Mouse (Mus musculus): ENCODE measurements around the gene Dmgdh.

DNA sequence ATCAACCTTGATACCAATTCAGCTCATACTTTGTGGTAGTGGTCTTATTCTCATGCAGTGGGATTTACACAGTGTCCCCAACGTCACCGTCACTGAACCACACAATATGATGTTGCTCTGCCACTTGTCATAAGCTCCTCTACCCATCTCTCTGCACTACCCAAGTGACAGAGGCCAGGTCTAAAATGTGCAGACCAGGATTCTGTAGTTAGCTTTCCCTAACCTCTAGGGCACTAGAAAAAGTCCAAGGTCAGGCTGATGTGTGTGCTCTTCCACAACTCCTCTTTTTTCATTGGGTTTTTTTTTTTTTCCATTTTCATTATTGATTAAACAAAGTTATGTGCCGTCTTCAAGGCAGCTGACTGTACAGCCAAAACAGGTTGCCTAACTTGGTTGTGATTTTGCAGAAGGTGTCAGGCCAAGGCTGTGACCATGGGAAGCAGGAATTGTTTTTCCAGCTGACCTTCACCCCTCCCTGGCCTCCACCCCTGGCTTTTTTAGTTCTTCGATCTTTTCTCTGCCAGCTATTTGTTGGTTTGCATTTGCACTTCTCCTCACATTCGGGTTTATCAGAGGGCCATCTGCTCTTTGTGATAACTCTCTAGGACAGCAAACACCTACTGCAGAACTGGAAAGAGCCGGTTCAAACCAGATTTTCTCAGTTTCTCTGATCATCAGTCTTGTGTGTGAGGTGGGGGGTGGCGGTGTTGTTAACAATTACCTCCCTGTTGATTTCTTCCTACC, 25.7 kb upstream of the Dmgdh start:
- TF ChIP-seq CHD2 (IDR thresholded peaks at IDR 0.05; ENCODE audit: low read depth, low read length) (no peak), MAFK (IDR thresholded peaks at IDR 0.05; ENCODE audit: insufficient read depth, low read depth, low read length) (no peak)
